Mouse (Mus musculus): ENCODE data around the gene Mus81.
"Not testable (repeated sequence)": the region's sequence is repeated elsewhere in the genome, so short reads cannot be mapped to it uniquely, and the experiment has no call there.

Gene Mus81

DNA sequence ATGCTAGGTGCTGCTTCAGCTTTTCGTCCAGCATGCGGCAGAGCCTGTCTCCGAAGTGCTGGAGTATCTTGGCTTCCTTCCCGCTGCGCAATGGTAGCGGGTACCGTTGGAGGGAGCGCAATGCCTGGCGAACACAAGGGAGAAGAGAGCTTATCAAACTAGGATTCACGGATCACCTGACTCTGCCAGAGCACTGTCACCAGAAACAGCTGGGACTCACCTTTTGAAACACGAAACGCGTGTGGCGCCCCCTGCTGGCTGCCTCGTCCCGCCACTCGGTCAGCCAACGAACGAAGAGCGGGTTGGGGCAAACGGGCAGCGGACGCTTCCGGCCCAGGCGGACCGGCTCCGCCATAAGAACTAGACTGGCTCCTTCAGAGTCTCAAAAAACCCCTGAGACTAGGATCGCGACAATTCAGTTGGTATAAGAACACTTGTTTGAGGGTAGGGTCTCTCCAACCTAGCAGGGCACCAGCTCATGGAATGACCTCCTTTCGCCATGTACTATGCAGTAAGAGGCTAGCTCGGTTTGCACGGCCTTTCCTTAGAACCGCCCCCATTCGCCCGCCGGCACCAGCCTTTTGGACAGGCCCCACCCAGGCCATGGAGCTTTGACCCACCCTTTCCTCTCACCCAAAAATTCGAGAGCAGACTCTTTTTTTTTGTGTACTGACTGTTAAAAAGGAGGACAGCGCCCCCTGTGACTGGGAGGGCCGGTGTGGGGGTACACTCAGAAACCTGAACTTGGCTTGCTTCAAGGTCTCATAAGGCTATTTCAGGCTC, at the start of gene Mus81:
TSS of gene Mus81 (minus strand) at position 635 of the 783 bp plus-strand sequence.
- peak; percentile 88 for DNase-seq (ENCODE audit: low read depth, low spot score)

- no peak for DNase-seq (ENCODE audit: low read depth, low spot score)
Measured at GRCm38 (mm10) chr19:5532520-5532919, 44.3 kb upstream of the Mus81 start.

DNA sequence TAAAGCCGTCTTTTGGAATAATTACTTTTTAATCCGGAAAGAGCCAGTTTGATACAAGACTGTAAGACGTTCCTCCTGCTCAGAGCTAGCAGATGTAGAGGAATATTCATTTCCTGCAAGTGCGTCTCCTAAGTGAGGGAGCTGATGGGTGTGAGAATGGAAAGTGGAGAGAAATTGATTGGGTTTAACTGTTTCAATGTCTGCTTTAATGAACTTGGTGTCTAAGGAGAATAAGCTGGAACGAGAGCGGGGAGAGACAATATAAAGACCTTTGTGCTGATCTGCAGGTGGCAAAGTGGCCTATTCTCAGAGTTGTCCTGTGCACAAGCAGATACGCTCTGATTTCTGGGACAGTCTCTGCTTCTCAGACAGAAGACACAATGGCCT, 41.9 kb upstream of the Mus81 start:
- no peak for DNase-seq (ENCODE audit: low read depth, low spot score)

- peak; percentile 81 for DNase-seq (ENCODE audit: low read depth, low spot score)
Measured at GRCm38 (mm10) chr19:5529325-5530137, 41.3 kb upstream of the Mus81 start.

GRCm38 (mm10) chr19:5525204-5525603, 37.0 kb upstream of the Mus81 start:
- DNase-seq (ENCODE audit: low read depth, low spot score) = no peak

DNA sequence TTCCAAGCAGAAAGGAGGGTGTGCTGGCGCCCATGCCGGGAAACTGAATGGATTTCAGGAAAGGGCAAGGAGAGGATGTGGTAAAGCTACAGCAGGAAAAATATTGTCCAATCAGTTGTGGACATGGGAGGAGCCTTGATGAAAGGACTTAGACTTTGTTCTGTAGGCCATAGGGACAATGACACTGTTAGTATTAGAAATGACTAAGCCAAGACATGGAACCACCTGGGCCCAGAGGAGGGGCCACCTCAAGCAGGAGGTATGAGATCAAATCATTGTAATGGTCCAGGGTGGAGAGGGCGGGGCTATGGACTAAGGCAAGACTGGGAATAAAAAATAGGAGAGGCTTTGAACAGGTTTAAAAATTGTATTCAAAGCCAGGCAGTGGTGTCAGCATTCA, 30.5 kb upstream of the Mus81 start:
- DNase-seq (ENCODE audit: low read depth, low spot score) = no peak

GRCm38 (mm10) chr19:5516906-5517505, 28.8 kb upstream of the Mus81 start:
- no peak for DNase-seq (ENCODE audit: low read depth, low spot score)

GRCm38 (mm10) chr19:5515840-5516777, 27.9 kb upstream of the Mus81 start:
- no peak for DNase-seq (ENCODE audit: low read depth, low spot score)

DNA sequence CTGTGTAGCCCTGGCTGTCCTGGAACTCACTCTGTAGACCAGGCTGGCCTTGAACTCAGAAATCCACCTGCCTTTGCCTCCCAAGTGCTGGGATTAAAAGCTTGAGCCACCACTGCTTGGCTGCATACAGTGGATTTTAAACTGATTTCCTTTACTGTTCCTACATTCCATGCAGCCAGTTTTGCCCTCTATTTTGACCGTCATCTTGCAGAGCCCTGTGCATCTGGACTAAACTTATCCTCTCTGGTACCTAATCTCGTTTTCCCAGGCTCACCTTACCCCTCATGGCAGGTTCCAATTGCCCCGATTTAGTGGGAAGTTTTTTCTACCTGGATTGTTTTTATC, 24.8 kb upstream of the Mus81 start:
- no peak for DNase-seq (ENCODE audit: low read depth, low spot score)

DNA sequence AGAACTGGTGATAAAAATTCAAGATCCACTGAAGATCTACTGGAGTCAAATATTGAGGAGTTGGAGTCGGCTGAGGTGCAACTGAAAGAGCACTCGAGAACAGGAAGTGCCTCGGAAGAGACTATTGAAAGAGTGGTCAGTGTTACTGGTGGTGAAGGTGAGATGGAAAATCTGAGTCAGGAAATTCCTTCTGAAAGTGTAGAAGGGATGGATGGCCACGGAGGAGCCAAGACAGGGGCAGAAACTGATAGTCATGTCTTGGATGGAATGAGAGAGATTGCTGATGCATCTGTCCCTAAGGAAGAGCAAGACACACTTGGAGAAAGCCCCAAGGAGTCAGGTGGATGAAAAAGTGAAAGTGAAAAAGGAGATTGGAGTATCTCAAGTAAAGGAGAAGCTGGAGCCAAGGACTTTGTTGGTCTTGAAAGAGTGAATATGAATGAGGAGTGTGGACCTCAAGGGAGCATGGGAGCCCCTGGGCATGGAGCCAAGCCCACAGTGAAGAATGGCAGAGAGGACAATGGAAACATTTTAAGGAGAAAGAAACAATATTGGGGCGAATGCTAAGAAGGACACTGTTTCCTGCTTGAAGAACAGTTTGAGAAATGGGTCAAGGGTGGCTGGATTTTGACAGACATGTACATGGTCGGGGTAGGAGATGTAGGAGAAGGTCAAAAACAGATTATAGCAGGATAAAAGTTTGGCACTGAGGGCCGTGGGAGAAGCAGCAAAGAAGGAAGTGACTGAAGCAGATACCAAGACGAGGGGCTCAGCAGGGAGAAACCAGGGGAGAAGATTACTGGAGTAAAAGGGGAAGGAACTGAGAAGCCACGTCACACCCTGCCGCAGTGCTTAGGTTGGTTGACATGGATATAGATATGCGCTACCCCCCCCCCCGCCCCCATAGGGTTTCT, 24.1 kb upstream of the Mus81 start:
- DNase-seq (ENCODE audit: low read depth, low spot score) = no peak

DNA sequence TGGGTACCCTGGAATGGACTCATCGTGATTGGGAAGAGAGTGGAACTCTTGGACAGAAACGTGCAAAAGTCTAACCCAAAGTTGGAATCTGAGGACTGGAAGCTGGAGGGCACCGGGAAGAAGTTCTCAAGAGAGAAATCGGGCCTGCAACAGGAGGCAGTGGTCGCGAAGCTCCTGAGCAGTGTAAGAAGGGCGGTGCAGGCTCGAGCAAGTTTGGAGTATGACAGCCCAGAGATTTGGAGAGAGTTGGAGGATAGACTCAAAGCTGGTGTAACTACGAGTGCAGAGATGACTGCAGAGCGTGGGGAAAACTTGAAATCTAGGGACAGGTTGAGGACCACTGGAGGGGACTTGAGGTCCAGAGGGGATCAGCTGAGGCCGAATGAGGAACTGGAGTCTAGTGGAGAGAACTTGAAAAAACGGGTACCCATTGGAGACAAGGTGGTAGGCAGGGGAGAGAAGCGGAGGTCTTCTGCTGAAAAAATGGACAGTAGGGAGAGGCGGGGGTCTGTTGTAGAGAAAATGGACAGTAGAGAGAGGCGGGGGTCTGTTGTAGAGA, 23.0 kb upstream of the Mus81 start:
- peak; percentile 20 for DNase-seq (ENCODE audit: low read depth, low spot score)

DNA sequence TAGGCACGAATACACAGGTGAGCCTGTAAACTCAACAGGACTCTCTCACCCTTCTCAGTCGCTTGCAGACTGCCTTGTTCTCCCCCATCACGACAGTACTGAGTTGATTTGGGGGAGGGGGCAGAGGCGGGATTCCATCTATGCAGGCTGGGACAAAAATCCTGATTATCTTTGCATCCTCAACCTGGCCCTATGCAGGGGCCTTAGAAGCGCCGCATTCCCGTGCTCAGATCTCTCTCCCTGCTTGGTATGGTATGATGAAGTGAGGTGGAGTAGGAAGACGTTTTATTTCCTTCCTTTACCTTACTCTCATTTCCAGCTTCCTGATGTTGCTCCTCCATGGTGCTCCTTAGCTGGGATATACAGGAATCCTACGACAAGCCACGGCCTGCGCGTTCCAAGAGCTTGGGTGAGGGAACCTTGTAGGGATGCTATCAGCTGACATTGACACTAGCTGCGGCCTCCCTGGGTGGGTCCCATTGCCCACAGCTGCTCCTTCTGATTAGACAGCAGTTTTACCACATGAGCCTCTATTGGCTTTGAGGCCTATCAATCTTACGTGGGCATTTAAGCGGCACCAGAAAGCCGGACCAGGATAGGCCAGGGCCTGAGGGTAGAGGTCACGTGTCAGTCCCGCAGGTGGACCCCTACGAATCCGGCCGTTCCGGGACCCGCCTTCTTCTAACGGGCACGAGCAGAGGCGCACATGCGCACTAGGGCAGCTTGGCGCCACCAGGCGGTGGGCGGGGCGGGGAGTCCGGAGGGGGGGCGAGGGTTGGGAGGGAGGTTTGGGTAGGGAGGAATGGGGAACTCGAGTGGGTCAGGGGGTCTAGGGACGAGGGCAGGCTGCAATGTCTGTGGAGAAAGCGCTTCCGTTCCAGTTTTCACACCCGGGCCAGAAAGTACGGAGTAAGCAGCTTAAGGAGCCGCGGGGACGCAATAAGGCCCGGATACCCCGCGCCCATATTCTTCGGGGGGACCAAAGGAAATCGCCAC, 22.1 kb upstream of the Mus81 start, which contains the start of gene Snx32:
TSS of gene Snx32 (minus strand) at position 508 of the 996 bp plus-strand sequence.
- DNase-seq (ENCODE audit: low read depth, low spot score) = peak; percentile 98

DNA sequence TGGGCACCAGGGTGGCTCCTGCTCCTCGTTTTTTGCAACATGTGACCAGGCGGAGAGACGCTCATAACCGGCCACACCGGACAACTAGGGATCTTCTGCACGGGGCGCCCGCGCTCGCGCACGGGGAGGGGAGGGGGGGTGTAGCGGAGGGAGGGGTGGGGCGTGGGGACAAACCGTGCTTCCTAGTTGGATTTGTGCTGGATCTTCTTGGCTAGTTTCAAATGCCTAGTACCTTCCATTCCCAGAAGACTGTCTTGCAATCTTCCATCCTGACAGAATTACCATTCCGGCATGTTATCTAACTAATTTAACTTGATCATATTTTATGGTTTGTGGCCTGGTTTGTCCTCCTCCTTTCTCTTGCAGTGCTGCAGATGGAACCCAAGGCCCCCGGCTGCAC, 15.5 kb upstream of the Mus81 start, which contains the start of gene 1700020D05Rik:
TSS of gene 1700020D05Rik (minus strand) at position 101 of the 400 bp plus-strand sequence.
- DNase-seq (ENCODE audit: low read depth, low spot score) = no peak

- DNase-seq (ENCODE audit: low read depth, low spot score) = no peak
Measured at GRCm38 (mm10) chr19:5500330-5500875, 12.2 kb upstream of the Mus81 start.

GRCm38 (mm10) chr19:5496052-5496370, 7.8 kb upstream of the Mus81 start:
- DNase-seq (ENCODE audit: low read depth, low spot score) = no peak

GRCm38 (mm10) chr19:5495353-5496051, 7.3 kb upstream of the Mus81 start:
- DNase-seq (ENCODE audit: low read depth, low spot score) = no peak

GRCm38 (mm10) chr19:5494314-5494713, 6.1 kb upstream of the Mus81 start:
- no peak for DNase-seq (ENCODE audit: low read depth, low spot score)

DNA sequence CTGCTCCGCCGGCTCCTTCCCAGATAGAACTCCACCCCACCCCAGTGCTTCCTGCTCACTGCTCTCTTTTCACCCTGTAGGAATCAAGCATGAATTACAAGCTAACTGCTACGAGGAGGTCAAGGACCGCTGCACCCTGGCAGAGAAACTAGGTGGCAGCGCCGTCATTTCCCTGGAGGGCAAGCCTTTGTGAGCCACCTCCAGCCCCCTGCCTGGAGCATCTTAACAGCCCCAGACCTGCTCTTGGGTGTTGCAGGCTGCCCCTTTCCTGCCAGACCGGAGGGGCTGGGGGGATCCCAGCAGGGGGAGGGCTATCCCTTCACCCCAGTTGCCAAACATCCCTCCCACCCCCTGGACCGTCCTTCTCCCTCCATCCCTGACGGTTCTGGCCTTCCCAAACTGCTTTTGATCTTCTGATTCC, 5.1 kb upstream of the Mus81 start:
- not testable (repeated sequence) for DNase-seq (ENCODE audit: low read depth, low spot score)
